32 mouse cellular contexts compared by ENCODE assay signal in the genomic region with DNA sequence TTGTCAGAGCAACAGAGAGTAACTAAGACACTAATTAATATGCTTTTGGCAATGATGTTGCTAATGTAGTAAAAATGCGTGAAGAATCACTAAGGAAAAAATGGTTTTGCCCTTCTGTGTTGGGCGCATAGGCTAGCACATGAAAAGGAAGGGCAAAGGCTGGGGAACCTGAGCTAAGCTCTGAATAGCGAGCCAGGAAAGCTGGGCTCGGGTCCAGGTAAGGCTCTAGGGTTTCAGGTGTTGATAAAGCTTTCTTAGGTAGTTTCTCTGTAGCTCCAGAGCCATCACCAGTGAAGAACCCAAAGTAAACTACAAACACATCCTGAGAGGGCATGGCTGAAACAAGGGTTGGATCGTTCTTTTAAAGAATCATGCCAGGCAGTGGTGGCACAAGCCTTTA. TPM values are rescaled to one million over a fixed set of nuclear protein-coding genes. Genes with fewer than 3 reads are reported as not detected.
DNase-seq lines count a peak whose midpoint lies in the region; ATAC-seq lines count a peak whose summit lies in the region.
"Had no signal": no experiment of that assay in that cellular context is flagged by ENCODE, and none has a peak within 500 bp of the region (broad histone marks: within the 10 kb centered on the region; RNA-seq: fewer than 3 reads in every experiment).

No protein-coding gene starts in this region.

- H3K4me1 ChIP-seq in kidney, embryonic 16.5 days (ENCODE audit: insufficient read depth, low read length): no peaks in the 10 kb centered on the region
- no peaks in the 10 kb centered on the region for H3K4me1 ChIP-seq in midbrain, embryonic 11.5 days (ENCODE audit: control insufficient read depth, insufficient read depth, low read length)
- no peaks in the 10 kb centered on the region for H3K4me1 ChIP-seq in midbrain, embryonic 13.5 days (replicated peaks)
- H3K4me1 ChIP-seq: embryonic facial prominence, embryonic 12.5 days; limb, embryonic 12.5 days; liver, embryonic 12.5 days; midbrain, embryonic 15.5 days had no signal

- ATAC-seq in kidney, embryonic 16.5 days (ENCODE audit: low FRiP score, low TSS enrichment): no peak
- no peak for ATAC-seq in midbrain, embryonic 11.5 days (ENCODE audit: low FRiP score)
- ATAC-seq in midbrain, embryonic 13.5 days: no peak
- ATAC-seq: forebrain, embryonic 14.5 days; intestine, embryonic 16.5 days; liver, embryonic 12.5 days; liver, postnatal 0 days; lung, postnatal 0 days; midbrain, embryonic 15.5 days; Patski had no signal

- no peak overlapping the region for H3K4me2 ChIP-seq in kidney, embryonic 16.5 days (replicated peaks; ENCODE audit: low read depth, low read length)
- H3K4me2 ChIP-seq in midbrain, embryonic 11.5 days: no peak overlapping the region
- H3K4me2 ChIP-seq in midbrain, embryonic 13.5 days (replicated peaks): no peak overlapping the region
- H3K4me2 ChIP-seq: embryonic facial prominence, embryonic 12.5 days; heart, embryonic 12.5 days; hindbrain, embryonic 13.5 days; limb, embryonic 12.5 days; liver, embryonic 12.5 days; midbrain, embryonic 15.5 days; neural tube, embryonic 15.5 days had no signal

- H3K27me3 ChIP-seq in kidney, embryonic 16.5 days (ENCODE audit: insufficient read depth, low read length): no peaks in the 10 kb centered on the region
- H3K27me3 ChIP-seq in midbrain, embryonic 11.5 days (ENCODE audit: control insufficient read depth, insufficient read depth, low read length): no peaks in the 10 kb centered on the region
- no peaks in the 10 kb centered on the region for H3K27me3 ChIP-seq in midbrain, embryonic 13.5 days
- H3K27me3 ChIP-seq: embryonic facial prominence, embryonic 12.5 days; heart, embryonic 12.5 days; hindbrain, embryonic 13.5 days; limb, embryonic 12.5 days; liver, embryonic 12.5 days; megakaryocyte, embryonic 14.5 days; midbrain, embryonic 15.5 days; neural tube, embryonic 15.5 days; Patski had no signal

- peak; percentile 57 to 74 for DNase-seq in cerebellum, postnatal 25 days
- no peak for DNase-seq in cerebellum, adult 9-11 months
- DNase-seq in kidney, adult 8-10 months: peak; percentile 30 to 57
- peak; percentile 26 for DNase-seq in midbrain, embryonic 11.5 days (ENCODE audit: low spot score, missing footprints)
- peak; percentile 54 for DNase-seq in skeletal muscle tissue, adult 2 months (ENCODE audit: low read depth, low spot score)
- DNase-seq in urinary bladder, postnatal 14 days (ENCODE audit: low spot score): no peak
- DNase-seq: adrenal gland, postnatal 10 days; cerebellum, adult 11 months; embryo, embryonic 11 days; heart, adult 2 months; heart, postnatal 4 days; liver, postnatal 0 days; lung, postnatal 4 days; right cerebral cortex, postnatal 25 days; spleen, adult 18-20 months; thymus, adult 18-20 months; thymus, postnatal 25 days had no signal

- WGBS in kidney, embryonic 16.5 days: 94% methylated on average over 5 of the region's 5 CpGs
- 95% methylated on average over 5 of the region's 5 CpGs for WGBS in midbrain, embryonic 11.5 days
- 96% methylated on average over 5 of the region's 5 CpGs for WGBS in midbrain, embryonic 13.5 days

- H3K27ac ChIP-seq in kidney, embryonic 16.5 days (ENCODE audit: low read length): no peak overlapping the region
- H3K27ac ChIP-seq in midbrain, embryonic 11.5 days (ENCODE audit: low read depth, low read length): no peak overlapping the region
- no peak overlapping the region for H3K27ac ChIP-seq in midbrain, embryonic 13.5 days
- H3K27ac ChIP-seq: embryonic facial prominence, embryonic 12.5 days; heart, adult 2 months; hindbrain, embryonic 13.5 days; limb, embryonic 12.5 days; liver, embryonic 12.5 days; midbrain, embryonic 15.5 days; neural tube, embryonic 15.5 days had no signal

- no peak overlapping the region for H3K4me3 ChIP-seq in kidney, embryonic 16.5 days (ENCODE audit: low read length)
- H3K4me3 ChIP-seq in midbrain, embryonic 11.5 days (ENCODE audit: low read depth, low read length): no peak overlapping the region
- H3K4me3 ChIP-seq in midbrain, embryonic 13.5 days (replicated peaks): no peak overlapping the region
- H3K4me3 ChIP-seq: embryonic facial prominence, embryonic 12.5 days; heart, adult 2 months; heart, embryonic 12.5 days; hindbrain, embryonic 13.5 days; limb, embryonic 12.5 days; liver, embryonic 12.5 days; megakaryocyte, embryonic 14.5 days; midbrain, embryonic 15.5 days; neural tube, embryonic 15.5 days had no signal

- peaks cover 87% of the 10 kb centered on the region for H3K36me3 ChIP-seq in kidney, embryonic 16.5 days (ENCODE audit: insufficient read depth, low read length)
- peaks cover 68% of the 10 kb centered on the region for H3K36me3 ChIP-seq in midbrain, embryonic 11.5 days (ENCODE audit: control insufficient read depth, insufficient read depth, low read length)
- peaks cover 97% of the 10 kb centered on the region for H3K36me3 ChIP-seq in midbrain, embryonic 13.5 days

- no peak overlapping the region for H3K9ac ChIP-seq in kidney, embryonic 16.5 days (replicated peaks; ENCODE audit: low read length)
- H3K9ac ChIP-seq in midbrain, embryonic 11.5 days (ENCODE audit: low read length): no peak overlapping the region
- H3K9ac ChIP-seq in midbrain, embryonic 13.5 days (replicated peaks): no peak overlapping the region
- H3K9ac ChIP-seq: embryonic facial prominence, embryonic 12.5 days; heart, embryonic 12.5 days; hindbrain, embryonic 13.5 days; limb, embryonic 12.5 days; liver, embryonic 12.5 days; liver, postnatal 0 days; midbrain, embryonic 15.5 days; neural tube, embryonic 15.5 days had no signal

- no peaks in the 10 kb centered on the region for H3K9me3 ChIP-seq in kidney, embryonic 16.5 days (ENCODE audit: low read length)
- H3K9me3 ChIP-seq in midbrain, embryonic 11.5 days (ENCODE audit: control insufficient read depth, low read length): no peaks in the 10 kb centered on the region
- no peaks in the 10 kb centered on the region for H3K9me3 ChIP-seq in midbrain, embryonic 13.5 days
- H3K9me3 ChIP-seq: embryonic facial prominence, embryonic 12.5 days; G1E; heart, embryonic 12.5 days; hindbrain, embryonic 13.5 days; limb, embryonic 12.5 days; liver, embryonic 12.5 days; megakaryocyte, embryonic 14.5 days; midbrain, embryonic 15.5 days; neural tube, embryonic 15.5 days had no signal

RNA-seq across cellular contexts. Expression of a gene that starts 6.8 kb away (rescaled TPM):
- 8.7 and 9.2 TPM in 2 replicates for polyA plus RNA-seq in kidney, embryonic 16.5 days (2015; fragmentation: Nextera tagmentation; extraction: Ambion mirVana)
- polyA plus RNA-seq in midbrain, embryonic 11.5 days (2014; fragmentation: Nextera tagmentation; extraction: Ambion mirVana): 3.6 and 5.7 TPM in 2 replicates
- polyA plus RNA-seq in midbrain, embryonic 13.5 days (2015; fragmentation: Nextera tagmentation; extraction: Ambion mirVana): 9.7 and 12.5 TPM in 2 replicates

RNA-seq across cellular contexts. Expression of a gene that starts 38.3 kb away (rescaled TPM):
- 40.5 and 40.9 TPM in 2 replicates for polyA plus RNA-seq in kidney, embryonic 16.5 days (2015; fragmentation: Nextera tagmentation; extraction: Ambion mirVana)
- polyA plus RNA-seq in midbrain, embryonic 11.5 days (2014; fragmentation: Nextera tagmentation; extraction: Ambion mirVana): 58.1 and 59.3 TPM in 2 replicates
- polyA plus RNA-seq in midbrain, embryonic 13.5 days (2015; fragmentation: Nextera tagmentation; extraction: Ambion mirVana): 63.7 and 64.8 TPM in 2 replicates

Comparison
In these comparisons a context has a peak if more than half of its experiments do, and no peak if none do; other contexts are left out.
1. DNase-seq: peak in cerebellum, postnatal 25 days (2 of 2), kidney, adult 8-10 months (2 of 2), midbrain, embryonic 11.5 days (single experiment) and skeletal muscle tissue, adult 2 months (single experiment); none in cerebellum, adult 9-11 months (single experiment) and urinary bladder, postnatal 14 days (single experiment).